8 mouse cellular contexts compared by ENCODE assay signal in the genomic region with DNA sequence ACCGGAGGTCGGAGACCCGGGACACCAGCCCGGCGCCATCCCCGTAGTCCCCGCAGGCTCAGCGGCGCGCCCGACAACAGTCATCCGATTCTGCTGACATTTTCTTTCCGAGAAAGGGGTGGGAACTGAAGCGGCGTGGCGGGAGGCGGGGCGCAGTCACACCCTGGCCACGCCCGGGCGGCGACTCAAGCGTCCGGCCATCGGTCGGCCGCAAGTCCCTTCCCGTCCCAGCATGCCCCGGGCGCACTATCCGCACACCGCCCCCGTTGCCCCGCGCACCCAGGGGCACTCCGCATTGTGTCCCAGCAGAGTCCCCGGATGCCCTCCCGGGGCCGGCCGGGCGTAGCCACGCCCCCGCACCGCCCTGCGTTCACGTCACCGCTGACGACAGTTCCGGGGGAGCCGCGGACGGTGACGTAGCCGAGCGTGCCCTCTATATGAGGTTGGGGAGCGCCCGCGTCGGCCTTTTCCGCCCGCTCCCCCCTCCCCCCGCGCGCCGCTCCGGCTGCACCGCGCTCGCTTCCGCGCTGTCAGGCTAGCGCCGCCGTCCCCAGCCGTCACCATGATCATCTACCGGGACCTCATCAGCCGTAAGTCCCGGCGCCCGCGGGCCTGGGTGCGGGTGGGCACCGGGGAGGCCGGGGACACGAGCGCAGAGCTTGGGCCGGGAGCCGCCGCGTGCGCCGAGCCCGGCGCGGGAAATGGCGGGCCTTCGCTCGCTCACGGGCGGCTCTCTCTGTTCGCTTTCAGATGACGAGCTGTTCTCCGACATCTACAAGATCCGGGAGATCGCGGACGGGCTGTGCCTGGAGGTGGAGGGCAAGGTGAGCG. TPM values are rescaled to one million over a fixed set of nuclear protein-coding genes. Genes with fewer than 3 reads are reported as not detected.
A peak's percentile ranks its signal among the peaks of the same experiment; 100 is the strongest.
DNase-seq lines count a peak whose midpoint lies in the region; ATAC-seq lines count a peak whose summit lies in the region.

TSS of gene Tpt1 (plus strand) at position 227 of the 831 bp plus-strand sequence.

- H3K4me3 ChIP-seq in lung, embryonic 16.5 days (ENCODE audit: low read length), result peak within 1 kb of the TSS; percentile 89

- peaks cover 7% of the 10 kb centered on the region for H3K4me1 ChIP-seq in lung, embryonic 16.5 days (replicated peaks; ENCODE audit: control insufficient read depth, insufficient read depth, low read length)

- H3K36me3 ChIP-seq in lung, embryonic 16.5 days (ENCODE audit: control insufficient read depth, insufficient read depth, low read length), result peaks cover 34% of the 10 kb centered on the region

- peak; percentile 83 to 84 for ATAC-seq in hematopoietic stem cell, adult 5-6 weeks (replicated peaks in 1 of 2; ENCODE audit: insufficient read depth in 1 of 2, low FRiP score in 2 of 2, low TSS enrichment in 1 of 2, low read depth in 1 of 2, poor library complexity in 2 of 2, severe bottlenecking in 2 of 2)
- peak; percentile 98 for ATAC-seq in lung, embryonic 16.5 days (ENCODE audit: low read depth)

- peak within 1 kb of the TSS; percentile 97 for H3K9ac ChIP-seq in lung, embryonic 16.5 days (ENCODE audit: low read length)

- H3K9me3 ChIP-seq in lung, embryonic 16.5 days (ENCODE audit: control insufficient read depth, low read length), result no peaks in the 10 kb centered on the region

- DNase-seq in MEL-GATA-1-ER (ENCODE audit: extremely low read depth, low read depth), result peak; percentile 82
- DNase-seq in cerebellum, adult 8-10 months, result peak; percentile 99
- DNase-seq in forelimb bud, embryonic 11.5 days (ENCODE audit: low read depth, low spot score), result peak; percentile 96
- DNase-seq in layer of hippocampus, adult 9-10 months (ENCODE audit: low spot score), result peak; percentile 92
- peak; percentile 98 for DNase-seq in ovary, postnatal 10 days (ENCODE audit: low spot score)
- DNase-seq in thymus, postnatal 10 days (ENCODE audit: low spot score in 2 of 2), result peak; percentile 97 to 99

- H3K4me2 ChIP-seq in lung, embryonic 16.5 days (ENCODE audit: low read depth, low read length), result peak within 1 kb of the TSS; percentile 85

- WGBS in lung, embryonic 16.5 days, result under 1% methylated on average over 97 of the region's 108 CpGs

- H3K27me3 ChIP-seq in lung, embryonic 16.5 days (ENCODE audit: control insufficient read depth, insufficient read depth, low read depth, low read length), result no peaks in the 10 kb centered on the region

- peak within 1 kb of the TSS; percentile 97 for H3K27ac ChIP-seq in lung, embryonic 16.5 days (ENCODE audit: low read length)

RNA-seq across cellular contexts. Expression of gene Tpt1, which starts in this region (rescaled TPM):
- 893 and 1,274 TPM in 2 replicates for total RNA-seq in hematopoietic stem cell, adult 5-6 weeks (2017)
- polyA plus RNA-seq in lung, embryonic 16.5 days (2015; fragmentation: Nextera tagmentation; extraction: Ambion mirVana), result 979 and 987 TPM in 2 replicates

Comparison
In these comparisons a context has a peak if more than half of its experiments do, and no peak if none do; other contexts are left out.
1. Peak in every context shown above with its lines: DNase-seq, ATAC-seq, H3K4me3 ChIP-seq and H3K27ac ChIP-seq.